Mouse (Mus musculus) lung, postnatal 0 days (tissue): ENCODE measurements at regions not wholly inside any gene's neighbourhood (a gene's known extent, or its start where the extent isn't known, plus 50 kb on each side); places are given as distances from the start of the nearest gene placed in this dataset.
"Not testable (repeated sequence)": the region's sequence is repeated elsewhere in the genome, so short reads cannot be mapped to it uniquely, and the experiment has no call there.

ENCODE experiments used
- ATAC-seq: fragments of 200-750 bp; cut with Nextera tagmentation; 2 replicates; pipeline ENCODE4 v1.8.0; 2017; ENCODE audit warnings: moderate library complexity
- DNase-seq: peaks from one replicate; pipeline ENCODE4 v3.0.0-alpha.2; 2016; ENCODE audit warnings: low spot score
- H3K27ac ChIP-seq: fragments of 300-500 bp; sonication (generic); 2 replicates; pipeline ENCODE4 v1.5.1; 2014; ENCODE audit warnings: antibody characterized with exemption, mild to moderate bottlenecking, low read length, mixed read lengths
- H3K27me3 ChIP-seq: fragments of 300-500 bp; sonication (generic); replicated peaks from 2 replicates; pipeline ENCODE4 v1.6.1; 2014; ENCODE audit warnings: low read length, mixed read lengths; ENCODE audit not compliant: insufficient read depth
- H3K36me3 ChIP-seq: fragments of 300-500 bp; sonication (generic); 2 replicates; pipeline ENCODE4 v1.6.1; 2014; ENCODE audit warnings: low read length, mixed read lengths; ENCODE audit not compliant: insufficient read depth
- H3K4me1 ChIP-seq: fragments of 300-500 bp; sonication (generic); 2 replicates; pipeline ENCODE4 v1.6.1; 2014; ENCODE audit warnings: antibody characterized with exemption, low read depth, low read length, mixed read lengths; ENCODE audit not compliant: insufficient read depth
- H3K4me2 ChIP-seq: fragments of 300-500 bp; sonication (generic); replicated peaks from 2 replicates; pipeline ENCODE4 v1.6.1; 2014; ENCODE audit warnings: low read depth, mild to moderate bottlenecking, low read length, moderate library complexity, mixed read lengths
- H3K4me3 ChIP-seq: fragments of 300-500 bp; sonication (generic); 2 replicates; pipeline ENCODE4 v1.5.1; 2014; ENCODE audit warnings: low read depth, low read length
- H3K9ac ChIP-seq: fragments of 300-500 bp; sonication (generic); replicated peaks from 2 replicates; pipeline ENCODE4 v1.6.1; 2014; ENCODE audit warnings: low read depth, mild to moderate bottlenecking
- H3K9me3 ChIP-seq: fragments of 300-500 bp; sonication (generic); 2 replicates; pipeline ENCODE4 v1.6.1; 2016; ENCODE audit warnings: low read length, mixed read lengths
- CTCF ChIP-seq: IDR thresholded peaks from 2 replicates; pipeline ENCODE4 v1.5.1; 2016; ENCODE audit warnings: antibody characterized with exemption, mild to moderate bottlenecking
- EP300 ChIP-seq: IDR thresholded peaks from 2 replicates; pipeline ENCODE4 v1.6.1; 2016; ENCODE audit warnings: antibody characterized with exemption, mild to moderate bottlenecking, control low read depth
- WGBS: fragments of 180-500 bp; shearing (Covaris S2); extraction: QIAGEN DNeasy Blood & Tissue Kit; methylation state at CpG from one replicate; pipeline ENCODE4 v1.1.7; 2014; 5-methylcytosine and 5-hydroxymethylcytosine counted together

DNA sequence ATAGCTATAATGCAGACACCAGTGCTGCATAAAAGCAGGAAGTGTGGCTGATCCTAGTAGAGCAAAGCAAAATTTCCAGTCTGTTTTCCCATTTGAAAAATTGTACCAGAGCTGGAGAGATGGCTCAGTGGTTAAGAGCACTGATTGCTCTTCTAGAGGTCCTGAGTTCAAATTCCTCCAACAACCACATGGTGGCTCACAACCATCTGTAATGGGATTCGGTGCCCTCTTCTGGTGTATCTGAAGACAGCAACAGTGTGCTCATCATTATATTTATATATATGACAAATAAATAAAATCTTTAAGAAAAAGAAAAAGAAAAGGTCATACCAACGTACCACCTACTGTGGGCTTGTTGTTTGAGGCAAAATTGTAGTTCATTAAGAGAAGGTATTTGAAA lies 144.1 kb upstream of the Rxfp2 start:
- WGBS: 80% methylated on average over 2 of the region's 2 CpGs
- no peaks in the 10 kb centered on the region for H3K4me1 ChIP-seq
- H3K9ac ChIP-seq: no peak overlapping the region
- no peaks in the 10 kb centered on the region for H3K27me3 ChIP-seq
- TF ChIP-seq CTCF (peak; percentile 33), EP300 (no peak)
- H3K36me3 ChIP-seq: no peaks in the 10 kb centered on the region
- no peak for ATAC-seq
- no peak overlapping the region for H3K27ac ChIP-seq
- DNase-seq: no peak
- H3K9me3 ChIP-seq: no peaks in the 10 kb centered on the region
- no peak overlapping the region for H3K4me2 ChIP-seq
- H3K4me3 ChIP-seq: no peak overlapping the region

DNA sequence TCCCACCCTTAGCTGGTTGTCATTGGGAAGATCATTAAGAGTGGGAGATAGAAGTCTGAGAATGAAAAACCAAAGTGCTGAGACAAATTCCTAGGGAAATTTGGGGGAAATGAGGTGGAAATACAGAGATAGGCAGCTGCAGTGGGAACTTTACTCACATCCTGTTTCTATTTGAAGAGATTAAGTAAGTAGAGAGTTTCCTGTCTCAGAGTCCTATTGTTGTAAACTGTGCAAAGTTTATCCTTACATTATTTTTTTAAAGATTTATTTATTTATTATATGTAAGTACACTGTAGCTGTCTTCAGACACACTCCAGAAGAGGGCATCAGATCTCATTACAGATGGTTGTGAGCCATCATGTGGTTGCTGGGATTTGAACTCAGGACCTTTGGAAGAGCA lies 126.0 kb upstream of the Rxfp2 start:
- DNase-seq: peak; percentile 28
- peak; percentile 60 for TF ChIP-seq EP300
- ATAC-seq: peak; percentile 50
- H3K9me3 ChIP-seq, H3K4me2 ChIP-seq, H3K9ac ChIP-seq, H3K4me3 ChIP-seq, H3K36me3 ChIP-seq, H3K4me1 ChIP-seq, H3K27me3 ChIP-seq: not testable (repeated sequence)
- 0 out of 2 replicates have a peak overlapping the region, but pooled peaks have one; percentile 20 for H3K27ac ChIP-seq

DNA sequence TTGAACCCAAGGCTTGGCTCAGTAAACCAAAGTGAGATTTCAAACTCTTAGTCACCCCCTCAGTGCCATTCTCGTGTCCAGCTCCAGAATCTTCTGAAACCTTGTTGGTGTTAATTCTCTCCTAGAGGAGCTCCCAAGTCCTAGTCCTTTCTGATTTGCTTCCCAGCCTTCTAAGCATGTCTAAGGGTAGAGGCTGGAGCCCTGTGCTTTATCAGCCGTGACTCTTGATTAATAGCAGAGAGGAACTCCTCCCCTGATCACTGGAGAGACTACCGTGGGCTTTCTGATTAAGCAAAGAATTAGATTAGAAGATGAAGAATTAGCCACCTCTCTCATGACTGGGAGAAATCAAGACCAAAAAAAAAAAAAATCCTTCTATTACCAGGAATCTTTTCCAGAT lies 111.5 kb upstream of the Rxfp2 start:
- Histone ChIP-seq H3K27ac (no peak overlapping the region), H3K27me3 (no peaks in the 10 kb centered on the region), H3K9me3 (no peaks in the 10 kb centered on the region), H3K4me3 (no peak overlapping the region), H3K4me1 (no peaks in the 10 kb centered on the region; the same call in 1 of the 2 replicates), H3K4me2 (no peak overlapping the region), H3K9ac (no peak overlapping the region), H3K36me3 (no peaks in the 10 kb centered on the region)
- WGBS: 51% methylated on average over 3 of the region's 3 CpGs
- ATAC-seq: no peak
- DNase-seq: no peak
- TF ChIP-seq CTCF: no peak
- no peak for TF ChIP-seq EP300

DNA sequence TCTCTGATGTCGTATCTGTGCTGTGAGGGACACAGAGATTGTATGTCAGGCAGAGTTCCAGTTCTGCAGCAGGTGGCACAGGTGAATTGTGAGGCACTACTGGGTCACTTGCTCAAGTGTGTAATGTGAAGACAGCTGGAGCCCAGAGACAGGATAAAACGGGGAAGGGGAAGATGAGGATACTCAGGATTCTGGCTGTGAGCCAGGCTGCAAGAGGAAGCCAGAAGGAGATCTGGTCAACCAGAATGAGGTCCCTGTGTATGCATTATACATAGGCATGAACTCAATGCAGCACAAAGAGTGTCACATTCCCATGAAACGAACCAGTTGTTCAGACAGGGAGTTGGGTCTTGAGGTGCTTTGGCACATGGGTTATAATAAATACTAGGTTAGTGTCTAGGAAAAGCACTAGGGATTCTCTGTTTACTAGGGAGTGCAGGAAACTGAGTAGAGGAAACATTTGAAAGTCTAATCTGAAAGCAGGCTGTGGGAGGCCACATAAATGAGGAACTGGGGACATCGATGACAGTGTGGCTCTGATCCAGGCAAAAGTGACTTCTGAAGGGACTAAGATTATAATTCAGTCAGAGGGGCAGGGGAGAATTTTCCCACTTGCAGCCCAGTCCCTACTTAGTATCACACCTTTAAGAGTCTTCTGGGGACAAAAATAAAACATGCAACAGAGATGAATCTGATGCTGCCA lies 109.9 kb upstream of the Rxfp2 start:
- TF ChIP-seq EP300 (no peak), CTCF (no peak)
- no peaks in the 10 kb centered on the region; the same call in 1 of the 2 replicates for H3K4me1 ChIP-seq
- WGBS: 47% methylated on average over 4 of the region's 4 CpGs
- no peak for ATAC-seq
- H3K9ac ChIP-seq: no peak overlapping the region
- H3K9me3 ChIP-seq: no peaks in the 10 kb centered on the region
- H3K36me3 ChIP-seq: no peaks in the 10 kb centered on the region
- H3K27me3 ChIP-seq: no peaks in the 10 kb centered on the region
- DNase-seq: peak; percentile 11
- no peak overlapping the region for H3K4me3 ChIP-seq
- no peak overlapping the region for H3K4me2 ChIP-seq
- no peak overlapping the region for H3K27ac ChIP-seq

GRCm38 (mm10) chr5:149909108-149909739 lies 109.3 kb upstream of the Rxfp2 start:
- DNase-seq (no peak), ATAC-seq (no peak)
- no peaks in the 10 kb centered on the region for H3K9me3 ChIP-seq
- 40% methylated on average over 13 of the region's 13 CpGs for WGBS
- H3K27me3 ChIP-seq: no peaks in the 10 kb centered on the region
- no peak overlapping the region for H3K4me2 ChIP-seq
- no peaks in the 10 kb centered on the region; the same call in 1 of the 2 replicates for H3K4me1 ChIP-seq
- H3K9ac ChIP-seq: no peak overlapping the region
- TF ChIP-seq CTCF (no peak), EP300 (no peak)
- no peak overlapping the region for H3K4me3 ChIP-seq
- no peaks in the 10 kb centered on the region for H3K36me3 ChIP-seq
- no peak overlapping the region for H3K27ac ChIP-seq

DNA sequence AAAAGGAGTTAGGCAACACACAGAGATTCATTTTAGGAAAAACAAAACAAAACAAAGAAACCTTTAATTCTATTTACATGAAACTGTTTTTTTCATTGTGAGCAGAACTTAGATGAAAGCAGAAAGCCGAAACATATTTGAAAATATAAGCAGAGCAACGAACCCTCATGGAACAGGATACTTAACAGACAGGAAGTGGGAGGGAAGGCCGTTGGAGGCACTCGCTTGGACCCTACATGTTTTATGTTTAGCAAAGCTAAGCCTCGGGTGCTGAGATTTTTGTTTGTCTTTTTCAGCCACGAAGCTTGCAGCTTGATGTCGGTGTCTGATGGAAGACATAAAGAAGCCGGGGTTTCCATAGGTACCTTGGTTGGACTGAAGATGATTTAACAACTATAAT lies 108.5 kb upstream of the Rxfp2 start:
- Histone ChIP-seq H3K27me3 (no peaks in the 10 kb centered on the region), H3K4me1 (no peaks in the 10 kb centered on the region; the same call in 1 of the 2 replicates), H3K27ac (no peak overlapping the region), H3K36me3 (no peaks in the 10 kb centered on the region), H3K4me3 (no peak overlapping the region), H3K9me3 (no peaks in the 10 kb centered on the region), H3K9ac (no peak overlapping the region), H3K4me2 (no peak overlapping the region)
- no peak for DNase-seq
- TF ChIP-seq EP300 (no peak), CTCF (no peak)
- ATAC-seq: no peak
- 34% methylated on average over 8 of the region's 8 CpGs for WGBS
